Mouse (Mus musculus) ovary, postnatal 36 days (tissue): ENCODE data around the gene Cep295nl.

Source experiments
- DNase-seq: peaks from one replicate; pipeline ENCODE4 v3.0.0; 2022; ENCODE audit warnings: low spot score, mixed read lengths

Cep295nl gene

DNA sequence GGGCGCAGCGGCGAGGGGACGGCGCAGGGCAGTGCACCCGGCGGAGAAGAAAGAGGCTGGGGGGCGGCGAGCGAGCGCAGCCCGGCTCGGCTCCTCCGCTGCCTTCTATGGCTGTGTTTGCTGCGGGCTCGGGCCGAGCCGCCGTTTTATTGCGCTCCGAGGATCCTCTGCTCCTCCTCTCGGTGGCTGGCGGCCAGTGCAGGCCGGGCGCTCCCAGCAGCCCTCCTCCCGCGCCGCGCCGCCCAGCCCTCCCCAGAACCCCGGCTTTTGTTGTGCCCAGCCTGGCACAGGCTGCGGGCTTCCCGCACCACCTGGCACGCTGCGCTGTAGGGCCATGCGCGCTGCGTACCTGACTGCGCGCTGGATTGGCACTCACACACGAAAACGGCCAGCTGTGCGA, 12.9 kb upstream of the Cep295nl start:
- DNase-seq: peak; percentile 92

DNA sequence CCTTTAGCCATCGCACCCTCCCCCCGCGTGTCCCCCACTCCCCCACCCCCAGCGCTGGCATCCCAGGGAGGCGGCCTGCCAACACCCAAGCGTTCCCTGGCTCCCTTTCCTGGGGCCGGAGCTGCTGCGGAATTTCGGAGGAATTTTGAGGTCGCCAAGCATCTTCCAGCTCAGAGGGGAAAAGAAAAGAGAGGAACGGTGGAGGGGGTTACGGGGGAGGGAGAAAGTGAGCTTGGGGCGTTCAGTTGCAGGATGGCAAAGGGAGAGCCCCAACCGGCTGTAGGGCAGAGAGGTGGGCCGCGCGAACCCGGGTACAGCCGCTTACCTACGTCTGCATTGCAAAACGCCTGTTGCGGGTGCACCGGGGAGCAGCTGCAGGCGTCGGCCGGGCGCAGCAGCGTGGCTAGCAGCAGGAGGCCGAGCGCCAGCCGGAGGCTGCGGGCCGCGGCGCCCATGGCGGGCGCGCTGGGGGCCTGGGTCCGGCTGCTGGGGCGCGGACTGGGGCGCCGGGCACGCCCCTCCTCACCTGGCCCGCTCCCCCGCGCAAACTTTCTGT, 12.4 kb upstream of the Cep295nl start:
- peak; percentile 48 for DNase-seq

DNA sequence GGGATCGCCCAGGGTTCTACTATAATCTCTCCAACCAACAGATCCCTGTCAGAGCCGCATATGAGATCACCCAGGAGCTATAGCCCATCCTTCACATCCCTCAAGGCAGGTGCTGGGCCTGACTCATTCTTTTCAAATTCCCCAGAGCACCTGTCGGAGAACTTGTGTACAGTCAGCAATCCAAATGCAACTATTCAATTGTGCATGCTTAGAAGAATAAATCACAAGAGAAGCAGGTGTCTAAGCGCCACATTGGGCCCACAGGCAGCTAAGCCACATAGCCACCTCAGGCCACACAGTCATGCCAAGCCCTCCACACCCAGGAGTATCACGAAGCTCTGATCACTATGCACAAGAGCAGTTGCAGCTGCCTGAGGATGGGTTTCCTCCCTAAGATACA, 7.2 kb upstream of the Cep295nl start:
- no peak for DNase-seq

DNA sequence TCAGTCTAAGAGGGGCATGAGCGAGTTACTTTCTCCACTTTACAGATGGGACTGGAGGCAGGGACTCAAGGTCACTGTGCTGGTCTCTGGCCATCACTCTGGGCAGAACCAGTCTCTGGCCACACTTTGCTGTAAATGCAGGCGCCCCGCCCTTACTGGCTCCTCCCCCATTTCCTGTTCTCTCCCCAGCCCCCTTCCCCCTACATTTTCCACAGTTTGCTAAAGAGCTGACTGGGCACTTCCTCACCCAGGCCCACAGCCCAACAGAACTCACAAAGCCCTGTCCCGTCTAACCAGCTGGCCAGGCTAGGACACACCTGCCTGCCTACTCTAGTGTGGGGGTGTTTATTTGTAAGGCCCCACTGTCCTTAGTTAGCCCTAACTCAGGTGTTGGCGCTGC, 6.6 kb upstream of the Cep295nl start:
- DNase-seq: peak; percentile 53

DNA sequence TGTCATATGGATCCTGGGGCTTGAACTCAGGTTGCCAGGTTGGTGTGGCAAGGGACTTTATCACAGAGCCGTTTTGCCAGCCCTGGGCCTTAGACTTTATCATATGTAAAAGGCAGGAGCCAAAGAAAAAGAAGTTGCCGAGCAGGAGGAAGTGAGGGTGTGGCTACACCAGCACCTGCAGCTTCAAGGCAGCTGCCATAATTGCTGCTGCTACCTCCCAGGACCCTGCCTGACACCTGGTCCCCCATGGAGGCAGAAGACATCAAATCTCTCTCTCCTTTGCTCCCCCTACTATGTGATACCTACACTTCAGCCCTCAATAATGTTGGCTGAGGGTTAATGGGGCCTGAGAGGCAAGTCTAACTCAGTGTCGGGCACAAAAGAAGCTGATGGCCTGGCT, 6.1 kb upstream of the Cep295nl start:
- DNase-seq: no peak

DNA sequence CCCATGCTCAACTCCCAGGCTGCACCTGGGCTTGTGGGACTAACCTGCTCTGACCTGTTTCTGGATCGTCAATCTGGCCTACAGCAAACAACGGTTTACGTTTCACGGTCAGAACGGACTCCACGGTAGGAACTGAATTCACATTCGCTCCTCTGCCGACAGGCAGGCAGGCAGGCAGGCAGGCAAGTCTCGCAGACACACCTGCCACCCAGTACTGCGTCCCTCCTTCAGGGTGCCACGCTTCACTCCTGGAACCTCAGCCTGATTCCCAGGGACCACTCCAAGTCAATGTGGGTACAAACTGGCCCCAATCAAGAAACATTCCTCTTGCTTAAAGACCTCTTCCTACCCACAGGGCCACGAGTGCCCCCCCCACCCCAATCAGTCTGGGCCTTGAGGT, 5.6 kb upstream of the Cep295nl start:
- no peak for DNase-seq

DNA sequence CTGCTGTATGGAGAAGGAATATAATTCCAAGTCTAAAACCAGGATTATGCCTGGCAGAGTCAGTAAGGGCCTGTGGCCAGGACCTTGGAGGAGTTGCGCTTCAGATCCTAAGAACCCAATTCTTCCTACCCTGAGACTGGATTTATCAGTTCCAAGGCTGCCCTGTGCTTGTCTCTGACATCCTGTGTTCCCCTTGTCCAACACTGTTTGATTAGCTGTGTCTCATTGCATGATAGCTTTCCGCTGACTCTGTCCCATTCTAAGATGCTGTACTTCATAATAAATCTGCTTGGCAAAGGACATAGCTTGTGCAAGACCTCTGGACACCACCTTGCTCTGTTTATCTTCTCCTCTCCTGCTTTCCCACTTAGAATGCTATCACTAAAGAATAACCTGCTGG, 5.1 kb upstream of the Cep295nl start:
- no peak for DNase-seq

DNA sequence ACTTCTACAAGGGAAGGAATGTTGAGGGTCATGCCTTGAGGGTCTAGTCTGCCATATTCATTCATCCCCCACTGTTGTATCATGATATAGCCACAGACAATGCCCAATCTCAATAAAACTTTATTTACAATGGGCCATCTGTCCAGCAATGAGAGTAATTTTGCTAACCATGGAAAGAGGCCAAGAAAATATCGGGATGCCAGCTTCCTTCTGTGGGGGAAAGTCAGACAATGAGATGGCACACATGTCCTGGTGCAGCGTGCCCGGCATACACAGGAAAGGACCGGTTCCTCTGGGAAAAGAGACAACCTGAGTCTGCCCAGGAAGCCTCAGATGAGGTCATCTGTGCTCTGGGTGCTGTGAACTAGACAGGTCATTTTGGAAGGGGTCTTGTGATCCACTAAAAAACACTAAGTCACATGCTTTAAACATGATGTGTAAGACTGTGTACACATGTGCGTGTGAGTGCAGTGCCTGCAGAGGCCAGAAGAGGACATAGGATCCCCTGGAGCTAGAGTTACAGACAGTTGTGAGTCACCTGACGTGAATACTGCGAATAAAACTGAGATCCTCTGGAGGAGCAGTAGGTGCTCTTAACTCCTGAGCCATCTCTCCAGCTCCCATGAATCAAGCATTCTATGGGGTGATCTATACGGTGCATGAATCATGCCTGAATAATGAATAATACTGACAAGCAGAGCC, 4.2 kb upstream of the Cep295nl start:
- no peak for DNase-seq

DNA sequence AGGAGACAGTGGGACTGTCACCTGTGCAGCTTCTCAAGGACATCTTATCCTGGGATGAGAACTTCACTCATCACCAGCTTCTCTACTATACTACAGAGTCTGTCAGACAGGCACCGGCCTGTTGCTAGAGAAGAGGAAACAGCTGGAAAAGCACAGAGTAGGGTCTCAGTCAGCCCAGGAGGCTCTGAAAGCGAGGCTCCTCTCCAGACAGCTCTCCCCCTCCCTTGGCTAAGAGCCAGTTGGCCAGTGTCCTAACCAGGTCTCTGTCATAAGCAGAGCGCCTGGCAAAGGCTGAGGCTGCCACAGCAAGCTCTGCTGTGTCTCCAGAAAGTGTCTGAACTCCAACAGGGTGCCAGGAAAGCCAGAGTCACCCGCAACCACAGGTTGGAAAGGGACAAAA, 3.4 kb upstream of the Cep295nl start:
- peak; percentile 40 for DNase-seq

DNA sequence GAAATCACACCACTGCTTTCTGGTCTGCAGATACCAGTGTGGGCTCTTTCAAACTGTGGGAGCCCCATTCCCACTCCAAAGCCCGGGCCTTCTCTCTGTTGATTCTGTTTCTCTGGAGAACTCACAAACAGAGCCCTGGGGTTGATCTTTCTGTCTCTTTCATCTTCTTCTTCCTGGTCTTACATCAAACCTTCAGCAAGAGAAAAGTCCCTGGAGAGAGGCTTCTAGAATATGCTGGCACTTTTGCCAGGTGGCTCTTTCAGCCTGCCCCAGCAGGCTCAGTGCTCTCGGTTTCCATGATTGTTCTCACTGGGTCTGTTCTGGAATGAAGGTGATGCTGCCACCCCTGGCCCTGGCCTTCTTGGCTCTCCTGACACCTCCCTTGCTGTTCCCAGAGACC, 1.3 kb upstream of the Cep295nl start:
- DNase-seq: no peak

DNA sequence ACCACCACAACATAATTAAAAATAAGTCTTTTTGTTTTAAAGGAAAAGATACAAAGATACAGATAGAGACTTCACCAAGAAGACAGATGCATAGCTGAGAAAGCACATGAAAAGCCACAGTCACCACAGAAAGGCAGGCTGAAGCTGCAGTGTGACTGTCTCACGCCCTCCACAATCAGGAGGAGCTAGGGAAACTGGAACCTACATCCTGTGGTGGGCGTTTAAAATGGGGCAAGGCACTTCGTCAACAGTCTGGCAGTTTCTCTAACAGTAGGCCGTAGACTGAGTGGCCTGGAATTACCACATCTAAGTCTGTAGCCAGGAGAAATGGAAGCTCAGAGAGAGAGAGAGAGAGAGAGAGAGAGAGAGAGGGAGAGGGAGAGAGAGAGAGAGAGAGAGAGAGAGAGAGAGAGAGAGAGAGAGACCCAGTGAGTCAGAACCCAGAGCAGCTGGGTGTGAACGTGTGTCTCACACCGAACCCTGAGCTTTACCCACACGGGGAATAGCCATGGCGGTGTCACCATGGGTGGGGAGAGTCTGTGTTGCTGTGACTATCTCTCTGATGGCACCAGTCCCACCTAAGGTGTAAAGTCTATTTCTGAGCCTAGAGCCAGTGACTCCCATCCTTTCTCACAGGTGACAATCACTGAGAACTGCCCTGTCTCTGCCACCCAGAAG, 4.7 kb downstream of the Cep295nl start:
- no peak for DNase-seq

DNA sequence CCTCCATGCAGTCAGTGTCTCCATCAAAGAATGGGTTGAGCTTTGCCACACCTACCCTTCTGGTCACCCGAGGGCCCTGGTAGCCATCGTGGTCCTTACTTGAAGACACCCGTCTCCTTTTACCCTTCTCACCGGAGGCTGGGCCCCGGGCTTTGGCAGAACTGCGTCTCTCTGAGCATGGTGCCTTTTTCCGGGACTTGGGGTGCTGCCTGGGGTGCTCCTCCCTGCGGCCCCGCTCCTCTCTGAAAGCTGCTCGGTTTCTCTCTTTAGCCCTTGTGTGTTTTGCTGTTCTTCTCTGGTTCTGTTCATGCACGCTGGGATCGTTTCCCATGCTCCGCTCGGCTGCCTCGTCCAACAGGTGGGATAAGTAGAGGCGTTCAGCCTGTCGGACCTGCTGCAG, 8.9 kb downstream of the Cep295nl start:
- no peak for DNase-seq

DNA sequence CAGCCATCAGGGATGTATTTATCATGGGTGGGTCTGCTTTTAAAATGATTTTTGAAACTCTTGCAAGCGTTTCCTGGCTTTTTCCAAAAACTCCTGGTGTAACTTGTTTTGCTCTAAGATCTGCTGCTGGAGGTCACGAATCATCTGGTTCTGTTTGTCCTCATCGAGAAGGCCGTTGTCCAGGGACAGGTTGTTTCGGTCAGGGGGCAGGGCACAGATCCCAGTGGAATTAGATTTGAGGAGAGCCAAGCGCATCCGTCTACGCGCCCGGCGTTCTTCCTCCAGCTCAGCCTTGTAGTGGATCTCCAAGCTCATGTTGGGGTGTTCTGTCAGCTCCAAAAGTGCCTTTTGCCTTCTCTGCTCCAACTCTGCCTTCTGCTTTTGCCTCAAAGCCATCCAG, 9.9 kb downstream of the Cep295nl start:
- DNase-seq: peak; percentile 42

DNA sequence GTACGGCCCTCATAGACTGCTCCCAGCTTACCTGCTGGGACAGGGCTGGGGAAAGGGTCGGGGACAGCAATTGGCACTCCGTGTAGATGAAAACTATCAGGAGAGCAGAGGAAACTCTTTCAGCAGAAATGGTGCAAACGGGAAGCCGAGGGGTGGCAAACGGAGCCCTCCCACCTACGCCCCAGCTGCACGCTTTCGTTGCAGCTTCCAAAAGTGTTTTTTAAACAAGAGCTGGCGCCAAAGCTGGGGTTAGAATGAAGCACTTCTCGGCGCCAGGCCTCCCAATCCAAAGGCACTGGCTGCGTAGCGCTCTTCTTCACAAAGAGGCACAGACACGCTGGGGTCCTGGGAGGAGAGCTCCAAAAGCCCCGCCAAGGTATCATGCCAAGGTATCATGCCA, 11.5 kb downstream of the Cep295nl start:
- DNase-seq: no peak

DNA sequence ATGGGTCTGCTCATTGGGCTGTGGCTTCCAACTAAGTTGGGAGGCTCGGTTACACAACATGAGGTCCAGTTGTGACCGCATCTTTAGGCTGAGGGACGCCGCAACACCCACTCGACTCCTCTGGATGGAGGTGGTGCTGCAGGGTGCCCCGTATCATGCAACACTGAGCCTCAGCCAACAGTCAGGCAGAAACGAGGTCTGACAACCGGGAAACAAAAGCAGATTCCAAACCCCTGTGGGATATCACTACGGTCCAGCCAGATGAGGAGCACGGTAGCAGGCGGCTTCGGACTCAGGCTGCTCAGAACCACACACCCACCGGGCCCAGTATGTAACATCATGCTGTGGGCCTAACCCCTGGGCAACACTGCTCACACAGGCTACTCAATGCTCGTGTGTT, 11.9 kb downstream of the Cep295nl start:
- no peak for DNase-seq

DNA sequence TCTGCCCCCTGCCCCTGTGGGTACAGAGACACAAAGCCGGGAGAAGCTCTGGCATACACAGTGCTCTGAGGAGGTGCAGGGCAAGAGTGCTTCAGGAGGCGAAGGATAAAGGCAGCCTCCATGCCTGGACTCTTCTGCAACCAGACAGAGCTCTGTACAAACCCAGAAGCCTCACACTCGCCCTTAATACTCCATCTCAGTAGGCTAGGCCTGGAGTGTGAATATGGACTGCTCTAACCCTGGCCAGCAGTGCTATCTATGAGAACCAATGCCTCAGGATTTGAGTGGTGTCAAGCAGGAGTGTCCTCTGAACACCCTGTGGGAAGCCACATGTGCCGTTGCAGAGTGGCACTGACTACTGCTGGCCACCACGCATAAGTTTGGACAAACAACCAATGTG, 13.4 kb downstream of the Cep295nl start:
- no peak for DNase-seq

DNA sequence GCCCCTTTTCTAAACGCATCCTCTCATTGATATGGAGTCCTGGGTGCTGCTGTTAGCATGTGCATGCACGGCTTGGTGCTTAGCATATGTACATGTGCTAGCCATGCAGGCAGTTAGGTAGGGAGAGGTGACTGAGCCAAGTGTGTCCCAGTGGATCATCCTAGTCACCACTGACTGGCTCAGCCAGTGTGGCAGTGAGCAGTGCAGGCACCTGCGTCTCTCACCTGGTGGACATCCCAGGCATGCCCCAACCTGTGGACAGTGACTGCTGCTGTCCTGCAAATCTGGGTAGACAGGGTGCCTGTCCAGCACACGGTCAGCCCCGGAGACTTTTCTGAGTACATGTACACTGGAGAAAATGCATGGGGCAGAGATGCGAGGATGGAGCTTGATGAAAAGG, 13.8 kb downstream of the Cep295nl start:
- DNase-seq: no peak

DNA sequence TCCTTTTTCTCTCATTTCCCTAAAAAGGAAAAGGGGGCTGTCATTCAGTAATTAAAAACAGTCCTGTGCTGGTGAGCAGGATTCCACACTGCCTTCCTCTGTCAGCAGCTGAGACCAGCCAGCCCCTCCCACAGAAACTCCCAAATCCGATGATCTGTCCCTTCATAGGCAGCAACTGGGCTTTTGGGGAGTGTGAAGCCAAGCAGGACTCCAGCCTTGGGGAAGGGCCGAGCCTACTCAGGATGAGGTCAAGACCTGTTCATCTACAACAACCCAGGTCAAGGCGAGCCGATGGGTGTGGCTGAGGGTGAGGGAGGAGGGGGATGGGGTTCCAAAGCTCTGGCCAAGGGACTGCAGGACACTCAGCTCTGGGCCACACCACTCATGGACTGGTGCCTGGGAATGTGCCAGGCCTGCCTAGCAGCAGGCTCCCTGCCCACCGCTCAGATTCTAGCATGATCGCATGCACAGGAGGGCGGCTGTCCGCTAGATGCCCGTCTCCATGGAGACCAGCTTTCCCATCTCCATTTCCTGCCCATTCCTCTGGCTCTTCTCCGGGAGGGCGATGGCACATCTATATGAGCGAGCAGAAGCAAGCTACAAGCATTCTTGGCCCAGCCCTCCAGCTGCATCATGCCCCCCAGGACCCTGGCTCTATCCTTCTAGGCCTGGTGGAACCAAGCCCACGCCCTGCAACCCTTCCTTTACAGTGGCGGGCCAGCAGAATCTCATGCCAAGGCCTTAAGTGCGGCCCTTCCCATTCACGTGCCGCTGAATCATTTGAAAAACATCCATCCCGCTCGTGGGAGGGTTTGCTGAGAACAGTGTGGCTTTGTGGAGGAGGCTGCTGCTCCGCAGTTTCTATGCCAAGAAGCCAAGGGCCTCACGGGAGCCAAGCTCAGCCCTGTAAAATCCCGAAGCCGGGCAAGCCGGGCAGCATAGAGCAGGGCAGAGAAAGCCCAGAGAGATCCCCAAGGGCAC, 15.0 kb downstream of the Cep295nl start:
- DNase-seq: peak; percentile 70

DNA sequence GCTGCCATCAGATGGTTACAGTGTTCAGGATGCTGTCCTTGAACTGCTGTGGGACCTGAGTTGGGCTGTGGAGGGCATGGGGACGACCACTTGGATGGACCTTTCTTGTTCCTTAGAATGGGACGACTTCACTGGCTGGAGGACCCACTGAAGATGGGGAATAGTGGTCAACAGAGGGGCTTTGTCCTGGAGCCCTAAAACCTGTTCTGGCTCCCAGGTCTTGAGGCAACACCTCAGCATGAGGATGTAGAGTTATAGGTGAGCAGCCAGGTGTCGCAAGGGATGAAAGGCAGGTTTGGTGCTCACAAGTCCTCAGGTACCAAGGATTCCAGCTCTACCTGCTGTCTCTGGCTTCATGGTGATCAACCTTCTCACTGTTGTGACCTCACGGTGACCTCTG, 15.8 kb downstream of the Cep295nl start:
- no peak for DNase-seq

DNA sequence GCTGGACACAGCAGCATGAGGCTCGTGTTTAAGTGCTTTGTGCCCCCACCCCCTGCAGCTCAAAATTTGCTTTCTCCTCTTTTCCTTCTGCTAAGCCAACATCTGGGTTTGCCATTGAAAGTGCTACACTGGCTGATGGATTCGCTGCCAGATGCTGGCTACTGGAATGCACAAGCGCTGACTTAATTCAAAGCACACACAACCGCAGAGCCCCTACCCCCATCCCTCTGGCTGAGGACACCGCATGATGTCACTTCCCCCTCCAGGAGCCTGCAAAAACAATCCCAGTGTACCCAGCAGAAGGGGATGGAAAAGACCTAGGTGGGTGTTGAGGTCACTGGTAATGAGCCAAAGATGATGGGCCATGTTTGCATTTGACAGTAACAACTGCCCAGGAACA, 17.8 kb downstream of the Cep295nl start:
- DNase-seq: no peak

DNA sequence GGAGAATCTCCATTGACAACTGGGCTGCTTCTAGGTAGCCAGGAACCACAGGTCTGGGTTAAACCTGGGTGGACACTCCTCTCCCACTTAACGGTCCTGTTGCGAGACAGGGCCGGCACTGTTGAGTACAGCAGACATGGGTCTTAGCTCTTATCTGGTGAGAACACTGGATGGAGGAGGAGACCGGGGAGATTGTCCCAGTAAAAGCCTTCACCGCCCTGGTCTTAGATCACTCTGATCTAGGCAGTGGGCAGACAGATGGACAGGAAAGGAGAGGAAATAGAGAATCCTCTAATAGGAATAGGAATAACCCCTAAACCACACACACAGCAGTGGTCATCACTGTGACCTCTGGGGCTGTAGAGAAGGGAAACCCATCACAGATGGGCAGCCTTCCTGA, 18.3 kb downstream of the Cep295nl start:
- no peak for DNase-seq

DNA sequence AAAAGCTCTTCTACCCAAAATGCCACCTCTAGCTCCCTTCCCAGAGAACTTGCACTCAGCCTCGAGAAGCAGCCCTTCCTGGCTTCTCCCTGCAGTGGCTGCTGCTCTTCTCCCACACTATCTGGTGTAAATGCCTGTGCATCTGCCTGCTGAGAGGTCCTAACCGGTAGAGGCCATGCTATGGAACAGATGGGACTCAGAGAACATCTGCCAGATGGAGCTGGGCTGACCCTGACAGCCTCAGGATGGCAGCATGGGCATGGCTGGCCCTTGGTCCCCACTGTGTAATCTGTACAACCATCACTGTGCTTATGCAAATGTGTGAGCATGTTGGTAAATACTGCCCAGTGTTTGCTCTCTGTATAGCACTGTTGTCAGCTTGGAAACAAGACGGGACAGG, 19.7 kb downstream of the Cep295nl start:
- DNase-seq: no peak

DNA sequence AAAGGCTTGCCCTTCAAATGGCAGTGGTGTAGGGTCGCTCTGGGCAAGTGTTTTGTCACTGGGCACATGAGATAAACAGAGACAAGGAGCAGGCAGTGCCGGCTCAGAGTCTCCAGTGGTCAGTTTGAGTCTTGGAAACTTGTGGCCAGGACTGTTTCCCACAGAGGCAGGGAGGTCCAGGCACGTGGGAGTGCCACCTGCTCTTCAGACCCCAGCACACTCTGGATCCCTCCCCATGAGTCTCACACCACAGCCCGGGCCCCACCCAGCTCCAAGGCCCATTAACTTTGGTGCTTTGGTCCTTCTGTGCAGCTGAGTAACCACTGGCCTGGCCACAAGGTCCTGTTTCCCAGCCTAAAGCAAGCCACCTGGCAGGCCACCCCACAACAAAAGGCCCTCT, 20.3 kb downstream of the Cep295nl start:
- no peak for DNase-seq
